Mouse (Mus musculus) heart, postnatal 0 days (tissue): ENCODE results near the gene Atxn7l3. TPM values are rescaled to one million over a fixed set of nuclear protein-coding genes. Genes with fewer than 3 reads are reported as not detected.

Experiments used
- ATAC-seq: fragments of 200-750 bp; cut with Nextera tagmentation; 2 replicates; pipeline ENCODE4 v1.8.0; 2017; ENCODE audit warnings: low read depth, moderate number of reproducible peaks, moderate library complexity; ENCODE audit not compliant: insufficient read depth
- DNase-seq: peaks from one replicate; pipeline ENCODE4 v3.0.0-alpha.2; 2016; ENCODE audit warnings: low spot score
- H3K27ac ChIP-seq: fragments of 300-500 bp; sonication (generic); 2 replicates; pipeline ENCODE4 v1.5.1; 2014; ENCODE audit warnings: low read depth, mild to moderate bottlenecking
- H3K27me3 ChIP-seq: fragments of 300-500 bp; sonication (generic); 2 replicates; pipeline ENCODE4 v1.6.1; 2014; ENCODE audit warnings: low read length, mixed read lengths; ENCODE audit not compliant: control insufficient read depth, insufficient read depth
- H3K36me3 ChIP-seq: fragments of 300-500 bp; sonication (generic); replicated peaks from 2 replicates; pipeline ENCODE4 v1.6.1; 2014; ENCODE audit warnings: low read length, mixed read lengths; ENCODE audit not compliant: control insufficient read depth, insufficient read depth
- H3K4me1 ChIP-seq: fragments of 300-500 bp; sonication (generic); 2 replicates; pipeline ENCODE4 v1.6.1; 2014; ENCODE audit warnings: antibody characterized with exemption; ENCODE audit not compliant: control insufficient read depth, insufficient read depth
- H3K4me2 ChIP-seq: fragments of 300-500 bp; sonication (generic); 2 replicates; pipeline ENCODE4 v1.6.1; 2014; ENCODE audit warnings: low read depth, mild to moderate bottlenecking, low read length, moderate library complexity
- H3K4me3 ChIP-seq: fragments of 300-500 bp; sonication (generic); 2 replicates; pipeline ENCODE4 v1.5.1; 2014; ENCODE audit warnings: low read depth, low read length
- H3K9ac ChIP-seq: fragments of 300-500 bp; sonication (generic); replicated peaks from 2 replicates; pipeline ENCODE4 v1.6.1; 2014; ENCODE audit warnings: low read depth, low read length, mixed read lengths
- H3K9me3 ChIP-seq: fragments of 300-500 bp; sonication (generic); replicated peaks from 2 replicates; pipeline ENCODE4 v1.6.1; 2016; ENCODE audit warnings: low read length; ENCODE audit not compliant: control insufficient read depth
- CTCF ChIP-seq: IDR thresholded peaks from 2 replicates; pipeline ENCODE4 v1.5.1; 2016; ENCODE audit warnings: antibody characterized with exemption, control low read depth, low read depth
- EP300 ChIP-seq: IDR thresholded peaks from 2 replicates; pipeline ENCODE4 v1.6.1; 2016; ENCODE audit warnings: antibody characterized with exemption, low read depth
- WGBS: fragments of 180-500 bp; shearing (Covaris S2); extraction: QIAGEN DNeasy Blood & Tissue Kit; methylation state at CpG from one replicate; pipeline ENCODE4 v1.1.7; 2014; 5-methylcytosine and 5-hydroxymethylcytosine counted together
- polyA plus RNA-seq: library from polyadenylated mRNA; unstranded; fragments of >200 nt; fragmentation: Nextera tagmentation; extraction: Ambion mirVana; gene quantifications from 2 replicates; pipeline ENCODE4 v1.2.1, GENCODE M21; 2015
- total RNA-seq: library from RNA; depleted of rRNA; stranded (reverse); fragments of >200 nt; gene quantifications from 2 replicates; pipeline ENCODE4 v1.2.3, GENCODE M21; 2014; ENCODE audit warnings: low replicate concordance

The Atxn7l3 gene
- total and polyA plus RNA-seq, 2 experiments from 2014 or later, result 5.4 to 36.2 TPM

- no peak for TF ChIP-seq CTCF
- no peak for TF ChIP-seq EP300
- no peak for DNase-seq
- Histone ChIP-seq H3K4me1 (no peaks in the 10 kb centered on the region), H3K27ac (no peak overlapping the region), H3K9me3 (no peaks in the 10 kb centered on the region), H3K36me3 (no peaks in the 10 kb centered on the region), H3K4me2 (no peak overlapping the region), H3K27me3 (peaks cover 8% of the 10 kb centered on the region; the same call in 1 of the 2 replicates), H3K4me3 (no peak overlapping the region), H3K9ac (no peak overlapping the region)
- WGBS, result 88% methylated on average over 3 of the region's 3 CpGs
- ATAC-seq, result no peak
Measured at GRCm38 (mm10) chr11:102279595-102279994, 16.8 kb downstream of the Atxn7l3 start.

- Histone ChIP-seq H3K4me3 (no peak overlapping the region), H3K27ac (no peak overlapping the region), H3K4me2 (no peak overlapping the region), H3K27me3 (peaks cover 8% of the 10 kb centered on the region; the same call in 1 of the 2 replicates), H3K4me1 (no peaks in the 10 kb centered on the region), H3K9me3 (no peaks in the 10 kb centered on the region), H3K9ac (no peak overlapping the region), H3K36me3 (no peaks in the 10 kb centered on the region)
- DNase-seq, result no peak
- 73% methylated on average over 9 of the region's 12 CpGs for WGBS
- TF ChIP-seq CTCF (no peak), EP300 (no peak)
- no peak for ATAC-seq
Measured at GRCm38 (mm10) chr11:102277754-102278153, 18.7 kb downstream of the Atxn7l3 start.

- H3K4me2 ChIP-seq, result peak overlapping the region; percentile 59
- peak overlapping the region; percentile 29 for H3K4me3 ChIP-seq
- peak overlapping the region; percentile 34; the same call in 1 of the 2 replicates for H3K9ac ChIP-seq
- H3K9me3 ChIP-seq, result no peaks in the 10 kb centered on the region
- no peaks in the 10 kb centered on the region for H3K36me3 ChIP-seq
- peak; percentile 19 for DNase-seq
- TF ChIP-seq EP300 (no peak), CTCF (no peak)
- no peaks in the 10 kb centered on the region for H3K4me1 ChIP-seq
- H3K27ac ChIP-seq, result no peak overlapping the region
- WGBS, result 2% methylated on average over 33 of the region's 33 CpGs
- H3K27me3 ChIP-seq, result peaks cover 8% of the 10 kb centered on the region; the same call in 1 of the 2 replicates
- ATAC-seq, result peak; percentile 72
Measured at GRCm38 (mm10) chr11:102276411-102276915, 20.0 kb downstream of the Atxn7l3 start.

- no peaks in the 10 kb centered on the region for H3K27me3 ChIP-seq
- H3K36me3 ChIP-seq, result no peaks in the 10 kb centered on the region
- DNase-seq (no peak), ATAC-seq (no peak)
- 73% methylated on average over 12 of the region's 12 CpGs for WGBS
- TF ChIP-seq CTCF, result no peak
- no peak for TF ChIP-seq EP300
- H3K27ac ChIP-seq, result no peak within 1 kb of the TSS
- no peak within 1 kb of the TSS for H3K9ac ChIP-seq
- no peaks in the 10 kb centered on the region for H3K9me3 ChIP-seq
- no peak within 1 kb of the TSS for H3K4me3 ChIP-seq
- H3K4me1 ChIP-seq, result no peaks in the 10 kb centered on the region
- H3K4me2 ChIP-seq, result no peak within 1 kb of the TSS
Measured at GRCm38 (mm10) chr11:102268520-102269244, 27.7 kb downstream of the Atxn7l3 start, which contains the start of gene Asb16. Gene Asb16, plus strand, starts transcription at chr11:102268743.

- Histone ChIP-seq H3K4me2 (no peak overlapping the region), H3K27me3 (no peaks in the 10 kb centered on the region), H3K4me3 (no peak overlapping the region), H3K9me3 (no peaks in the 10 kb centered on the region), H3K27ac (no peak overlapping the region), H3K9ac (no peak overlapping the region), H3K4me1 (no peaks in the 10 kb centered on the region), H3K36me3 (no peaks in the 10 kb centered on the region)
- peak; percentile 77 for ATAC-seq
- WGBS, result 3% methylated on average over 11 of the region's 11 CpGs
- no peak for TF ChIP-seq EP300
- peak; percentile 81 for TF ChIP-seq CTCF
- DNase-seq, result peak; percentile 84
Measured at GRCm38 (mm10) chr11:102267480-102267879, 29.0 kb downstream of the Atxn7l3 start.
